Mouse (Mus musculus) cerebellum, adult 11-12 months (tissue): ENCODE data around the gene Kif12.

Source experiments
- DNase-seq: peaks from one replicate; pipeline ENCODE4 v3.0.0; 2022

Kif12 gene

DNA sequence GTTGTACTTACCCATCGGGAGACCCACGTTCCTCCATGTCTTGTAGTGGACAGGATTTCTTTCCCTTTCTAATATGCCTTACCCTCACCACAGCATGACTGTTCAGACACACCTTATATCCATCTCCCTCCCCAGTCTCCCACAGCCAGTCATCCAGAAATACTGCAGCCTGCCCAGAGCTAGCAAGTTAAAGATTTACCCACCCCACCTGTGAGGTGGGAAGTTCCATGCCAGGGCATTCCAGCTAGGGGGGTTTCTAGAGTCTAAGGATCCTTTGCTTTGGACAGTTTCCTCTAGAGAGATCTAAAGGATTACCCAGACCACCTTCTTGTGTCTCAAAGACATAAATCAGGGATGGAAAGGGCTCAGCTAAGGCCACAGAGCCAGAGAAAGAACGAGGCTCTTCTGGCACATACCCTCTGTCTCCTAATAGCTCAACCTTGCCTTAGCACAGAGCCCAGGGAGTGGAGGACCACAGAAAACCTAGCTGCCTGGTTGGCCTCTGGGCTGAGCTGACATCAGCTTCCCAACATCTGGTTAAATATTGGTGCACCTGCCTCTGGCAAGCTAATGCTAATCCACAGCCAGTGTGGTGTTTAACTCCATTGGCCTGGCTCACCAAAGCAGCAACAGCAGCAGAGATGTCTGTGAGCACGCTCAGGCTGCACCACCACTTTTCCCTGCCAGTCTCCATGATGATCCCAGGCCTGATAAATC is at the start of gene Kif12:
Gene Kif12, minus strand, starts transcription at position 163 of the 717 bp plus-strand sequence.
- no peak for DNase-seq

DNA sequence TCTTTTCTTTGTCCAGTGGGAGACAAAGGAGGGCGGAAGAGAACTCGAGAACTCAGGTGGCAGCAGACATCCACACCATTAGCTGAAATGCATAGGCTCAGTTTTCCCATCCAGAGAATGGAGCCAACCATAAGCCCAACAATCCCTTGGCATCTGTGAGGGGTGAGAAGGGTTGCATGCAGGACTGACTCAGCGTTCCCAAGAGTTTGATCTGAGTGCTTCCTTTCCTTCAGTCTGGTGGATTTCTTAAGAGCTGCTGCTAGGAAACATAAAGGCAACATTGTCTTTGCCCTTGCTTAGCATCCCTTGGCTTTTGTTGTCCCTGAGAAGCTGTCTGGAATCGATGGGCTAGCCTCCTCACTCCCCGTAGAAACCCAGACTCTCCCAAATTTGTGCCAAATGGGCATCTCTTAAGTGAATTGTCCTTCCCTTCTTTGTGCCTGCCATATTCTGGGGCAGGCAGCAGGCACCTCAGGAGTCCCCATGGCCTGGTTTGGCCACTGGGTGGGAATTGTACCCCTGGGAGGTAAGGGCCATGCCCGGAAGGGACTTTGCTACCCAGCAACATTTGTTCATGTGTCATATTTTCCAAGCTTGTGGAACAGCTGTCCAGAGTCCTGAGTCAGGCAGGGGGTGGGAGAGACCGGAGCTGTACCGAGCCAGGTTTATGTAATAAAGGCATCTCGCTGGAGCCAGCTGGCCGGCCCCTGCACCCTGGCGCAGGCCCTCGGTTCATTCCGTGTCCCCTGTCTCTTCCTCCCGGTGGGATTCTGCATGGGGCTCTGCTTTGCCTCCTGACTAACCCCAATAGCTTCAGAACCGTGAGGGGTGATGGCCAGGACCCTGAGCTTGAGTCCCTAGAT is 49.4 kb upstream of the Kif12 start:
- no peak for DNase-seq

DNA sequence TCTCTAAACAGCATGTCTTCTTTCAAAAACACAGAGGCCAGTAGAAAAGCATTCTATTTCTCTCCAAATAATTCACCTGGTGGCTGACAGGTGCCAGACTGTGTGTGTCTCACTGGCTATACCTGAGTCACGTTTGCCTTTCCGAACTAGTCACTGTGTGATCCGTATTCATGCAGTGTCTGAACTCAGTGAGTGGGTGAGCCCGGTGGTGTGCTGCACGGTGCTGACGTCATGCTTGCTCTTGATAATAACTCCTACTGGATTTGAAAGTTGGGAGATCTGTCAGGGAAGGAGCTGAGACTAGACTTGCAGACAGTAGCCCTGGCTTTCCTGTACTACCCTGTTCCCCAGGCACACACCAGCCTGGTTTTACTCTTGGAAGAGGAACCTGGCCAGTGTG is 47.7 kb upstream of the Kif12 start:
- no peak for DNase-seq

DNA sequence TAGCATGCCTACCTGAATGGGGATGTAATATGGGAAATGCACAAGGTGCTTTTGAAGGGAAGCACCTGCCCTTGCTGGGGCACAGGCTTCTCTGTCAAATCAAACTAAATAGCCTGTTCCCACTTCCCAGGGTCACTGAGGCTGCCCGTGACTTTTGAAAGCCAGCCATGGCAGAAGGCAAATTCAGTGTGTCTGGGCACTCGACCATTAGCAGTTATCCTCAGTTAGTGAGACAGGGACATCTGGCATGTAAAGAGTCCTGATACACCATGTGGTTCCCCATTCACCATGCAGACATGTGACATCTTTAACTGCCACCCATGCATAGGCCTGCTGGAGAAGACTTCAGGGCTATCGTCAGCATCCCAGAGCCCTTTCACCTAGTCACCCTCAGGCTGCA is 47.1 kb upstream of the Kif12 start:
- no peak for DNase-seq

DNA sequence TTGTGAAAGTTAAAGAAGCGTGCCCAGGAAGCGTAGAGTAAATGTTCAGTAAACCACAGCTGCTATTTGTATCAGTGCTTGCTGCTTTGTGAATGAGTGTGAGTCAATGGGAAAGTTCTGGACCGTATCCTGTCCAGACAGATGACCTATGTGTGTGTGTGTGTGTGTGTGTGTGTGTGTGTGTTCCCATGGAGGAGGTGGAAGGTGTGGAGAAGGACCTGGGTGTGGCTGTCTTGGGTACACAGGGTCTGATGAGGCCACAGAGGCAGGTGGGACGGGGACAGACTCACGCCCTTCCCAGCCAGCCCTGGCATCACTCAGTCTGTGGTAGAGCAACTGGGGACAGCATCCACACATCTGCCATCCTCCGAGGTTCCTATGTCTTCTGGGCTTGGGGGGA is 45.6 kb upstream of the Kif12 start:
- no peak for DNase-seq

DNA sequence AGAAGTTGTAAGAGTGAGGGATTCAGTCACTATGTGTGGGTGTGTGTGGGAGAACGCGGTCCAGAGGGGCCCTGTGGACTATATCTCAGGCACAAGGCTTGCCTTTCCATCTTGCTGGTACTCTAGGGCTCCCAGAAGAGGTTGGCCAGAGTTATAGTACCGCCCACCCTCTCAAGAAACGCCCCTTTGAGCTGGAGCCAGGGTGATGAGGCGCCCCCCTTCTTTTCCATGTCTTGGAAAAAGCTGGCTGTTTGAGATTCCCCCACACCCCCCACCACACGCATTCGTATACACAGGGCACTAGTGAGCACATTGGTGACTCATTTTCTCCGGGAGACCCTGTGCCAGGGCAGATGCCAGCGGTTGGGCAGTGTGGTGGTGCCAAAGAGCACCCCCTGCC is 44.6 kb upstream of the Kif12 start:
- DNase-seq, result no peak

DNA sequence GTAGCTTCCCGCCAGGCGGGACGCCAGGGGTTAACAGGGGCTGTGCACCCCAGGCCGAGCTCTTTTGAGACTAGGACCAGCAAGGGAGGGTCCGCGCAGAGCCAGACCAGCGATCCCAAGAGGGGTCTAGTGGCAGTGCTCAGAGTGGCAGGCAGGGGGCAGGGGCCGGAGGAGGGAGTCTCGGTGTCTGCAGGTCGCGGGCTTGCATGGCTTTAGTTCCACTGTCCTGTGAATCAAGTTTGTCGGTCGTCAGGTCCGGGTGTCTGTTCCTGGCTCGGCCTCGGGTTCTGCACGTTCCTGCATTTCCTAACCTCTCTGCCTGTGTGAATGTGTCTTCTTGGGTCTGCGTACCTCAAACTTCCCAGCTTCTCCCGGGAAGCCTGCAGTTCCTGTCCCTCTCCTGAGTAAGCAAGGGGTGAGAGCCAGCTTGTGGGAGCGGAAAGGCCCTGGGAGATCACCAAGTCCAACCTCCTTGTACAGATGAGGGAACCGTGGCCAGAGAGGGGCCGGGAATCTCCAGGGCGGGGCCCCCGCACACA is 44.1 kb upstream of the Kif12 start:
- DNase-seq, result peak; percentile 49

DNA sequence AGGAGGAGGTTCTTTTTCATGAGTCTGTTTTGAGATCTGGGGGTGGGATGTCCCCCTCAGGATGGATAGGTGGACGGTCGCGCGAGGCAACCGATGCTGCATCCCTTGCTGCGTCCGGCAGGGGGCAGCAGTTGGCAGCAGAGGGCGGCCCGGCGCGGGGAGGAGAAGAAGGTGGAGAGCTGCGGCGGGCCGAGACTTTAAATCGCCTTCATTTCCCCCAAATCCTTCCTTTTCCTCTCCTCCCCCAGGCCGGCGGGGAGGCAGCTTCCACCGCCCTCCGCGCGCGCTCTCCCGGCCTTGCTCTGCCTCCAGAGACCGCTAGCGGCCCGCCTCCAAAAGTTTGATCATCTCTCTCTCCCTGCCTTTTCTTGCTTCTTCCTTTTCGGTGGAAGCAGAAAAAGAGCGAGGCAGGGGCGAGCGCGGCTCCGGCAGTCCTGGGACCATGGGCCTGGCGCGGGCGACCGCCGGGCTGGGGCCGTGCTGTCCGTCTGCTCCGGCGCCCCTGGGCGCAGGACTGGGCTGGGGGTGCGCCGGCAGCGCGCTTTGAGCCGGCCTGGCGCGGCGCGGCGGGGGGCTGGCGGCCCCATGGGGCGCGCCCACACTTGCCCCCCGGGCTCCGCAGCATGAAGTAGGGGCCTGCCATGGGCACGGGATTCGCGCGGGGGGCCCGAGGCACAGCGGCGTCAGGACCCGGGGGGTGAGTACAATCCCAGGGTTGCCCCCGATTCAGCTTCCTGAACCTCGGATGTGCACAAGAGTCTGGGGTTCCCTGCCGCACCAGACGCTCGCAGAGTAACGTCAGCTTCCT is 43.5 kb upstream of the Kif12 start:
- DNase-seq, result peak; percentile 71

DNA sequence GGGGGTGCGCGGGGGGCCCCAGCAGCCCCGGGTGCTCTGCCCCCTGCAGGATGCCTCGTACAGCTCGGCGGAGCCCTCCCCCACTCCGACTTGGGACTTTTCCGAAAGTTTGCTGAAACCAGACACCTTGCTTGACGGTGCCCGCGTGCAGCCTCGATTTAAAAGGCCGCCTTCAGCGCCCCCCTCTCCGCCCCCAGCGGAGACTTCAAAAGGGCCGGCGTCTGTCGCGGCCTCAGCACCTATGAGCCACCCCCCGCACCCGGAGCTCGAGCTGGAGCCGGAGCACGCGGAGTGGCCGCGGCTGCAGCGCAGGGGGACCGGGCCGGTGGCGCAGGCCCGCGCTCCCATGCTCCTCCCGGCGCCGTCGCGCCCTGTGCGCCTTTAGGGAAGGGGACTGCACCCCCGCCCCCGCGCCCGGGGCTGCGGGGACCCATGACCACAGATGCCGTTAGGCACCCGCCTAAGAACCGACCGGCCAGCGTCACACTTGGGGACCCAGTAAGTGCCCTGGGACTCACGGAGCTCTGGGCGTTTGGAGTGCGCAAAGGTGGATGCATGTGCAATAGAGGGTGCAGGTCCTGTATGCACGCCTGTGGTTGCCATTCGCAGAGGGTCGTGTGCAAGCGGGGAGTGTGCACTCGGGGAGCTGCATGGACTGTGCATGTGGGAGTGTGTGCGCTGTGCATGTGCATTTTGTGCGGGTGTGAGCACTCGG is 42.1 kb upstream of the Kif12 start, which contains the start of gene Col27a1:
Gene Col27a1, plus strand, starts transcription at position 98 of the 715 bp plus-strand sequence.
- DNase-seq, result no peak

DNA sequence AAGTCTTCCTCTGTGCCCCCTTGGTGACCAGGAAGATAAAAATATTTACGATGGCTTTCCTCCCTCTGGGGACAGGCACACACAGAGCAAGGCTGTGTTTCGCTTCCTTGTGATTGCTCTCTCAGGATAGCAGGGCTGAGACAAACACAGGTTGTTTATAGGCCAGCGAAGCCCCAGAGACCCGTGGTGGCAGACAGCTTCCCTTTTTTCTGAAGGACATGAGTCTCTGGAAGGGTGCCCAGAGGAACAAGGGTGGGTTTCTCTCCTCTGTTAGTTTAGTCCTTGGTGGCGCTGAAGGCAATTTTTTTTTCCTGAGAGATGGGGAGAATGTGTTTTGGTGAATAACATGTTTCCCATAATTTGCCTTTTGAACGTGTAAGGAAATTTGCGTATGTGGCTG is 33.7 kb upstream of the Kif12 start:
- DNase-seq, result no peak

DNA sequence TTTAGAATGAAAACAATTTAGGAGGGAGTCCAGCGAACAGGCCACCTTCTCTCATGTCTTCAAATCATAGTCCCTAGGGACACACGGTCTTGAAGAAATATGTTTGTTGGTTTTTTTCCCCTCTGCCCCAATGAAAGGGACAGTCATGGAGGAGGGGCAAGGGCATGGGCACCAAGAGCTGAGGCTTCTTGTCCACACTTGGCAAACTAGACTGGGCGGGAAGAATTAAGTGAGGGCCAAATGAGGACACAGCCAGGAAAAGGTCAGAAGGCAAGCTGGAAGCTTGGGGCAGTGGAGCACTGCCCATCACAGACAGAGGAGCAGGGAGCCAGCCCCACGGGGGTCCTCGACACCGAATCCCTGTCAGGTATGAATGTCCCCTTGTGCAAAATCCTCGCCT is 31.9 kb upstream of the Kif12 start:
- no peak for DNase-seq

DNA sequence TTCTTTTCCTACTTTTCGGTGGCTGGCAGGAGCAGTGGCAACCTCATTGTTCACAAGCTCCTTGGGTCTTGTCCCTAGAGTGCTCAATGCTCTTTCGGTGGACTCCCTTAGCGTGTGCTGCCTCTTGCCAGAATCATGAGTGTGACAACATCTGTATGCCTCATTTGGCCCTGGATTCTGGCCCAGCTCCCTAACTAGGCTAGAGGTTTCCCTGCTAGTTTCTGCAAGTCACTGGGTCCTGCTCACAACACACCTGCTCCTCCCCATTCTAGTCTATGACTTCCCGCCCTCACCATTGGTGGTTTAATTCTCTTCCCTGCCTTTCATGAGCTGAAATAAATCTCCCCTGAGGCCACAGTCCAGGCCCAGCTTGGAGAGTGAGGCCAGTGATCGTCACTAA is 27.4 kb upstream of the Kif12 start:
- no peak for DNase-seq

DNA sequence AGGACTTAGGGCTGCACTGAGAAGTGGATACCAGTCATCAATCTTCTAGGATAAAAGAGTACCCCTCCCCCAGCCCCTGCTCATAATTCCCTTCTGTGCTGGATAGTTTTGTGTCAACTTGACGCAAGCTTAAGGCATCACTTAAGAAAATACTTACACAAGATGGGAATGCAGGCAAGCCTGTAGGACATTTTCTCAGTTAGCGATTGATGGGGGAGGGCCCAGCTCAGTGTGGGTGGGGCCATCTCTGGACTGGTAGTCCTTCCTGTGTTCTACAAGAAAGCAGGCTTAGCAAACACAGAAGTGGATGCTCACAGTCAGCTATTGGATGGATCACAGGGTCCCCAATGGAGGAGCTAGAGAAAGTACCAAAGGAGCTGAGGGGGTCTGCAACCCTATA is 22.4 kb upstream of the Kif12 start:
- DNase-seq, result no peak

DNA sequence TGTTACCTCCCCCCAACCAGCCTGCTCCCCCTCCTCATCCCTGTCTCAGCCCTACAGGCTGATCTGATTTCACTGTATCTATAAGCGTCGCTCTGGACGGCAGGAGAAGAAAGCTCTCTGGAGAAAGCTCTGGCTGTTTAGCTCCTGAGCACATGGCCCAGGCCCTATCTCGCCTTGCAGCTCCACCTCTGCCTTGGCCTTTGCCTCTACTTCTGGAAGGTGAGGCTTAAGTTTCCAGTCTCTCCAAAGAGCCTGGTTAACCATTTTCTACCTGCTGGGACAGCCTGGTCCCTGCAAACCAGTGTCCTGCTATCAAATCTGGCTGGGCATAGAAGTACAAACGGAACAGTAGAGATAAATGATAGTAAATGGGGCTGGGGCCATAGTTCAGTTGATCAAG is 19.7 kb upstream of the Kif12 start:
- no peak for DNase-seq

DNA sequence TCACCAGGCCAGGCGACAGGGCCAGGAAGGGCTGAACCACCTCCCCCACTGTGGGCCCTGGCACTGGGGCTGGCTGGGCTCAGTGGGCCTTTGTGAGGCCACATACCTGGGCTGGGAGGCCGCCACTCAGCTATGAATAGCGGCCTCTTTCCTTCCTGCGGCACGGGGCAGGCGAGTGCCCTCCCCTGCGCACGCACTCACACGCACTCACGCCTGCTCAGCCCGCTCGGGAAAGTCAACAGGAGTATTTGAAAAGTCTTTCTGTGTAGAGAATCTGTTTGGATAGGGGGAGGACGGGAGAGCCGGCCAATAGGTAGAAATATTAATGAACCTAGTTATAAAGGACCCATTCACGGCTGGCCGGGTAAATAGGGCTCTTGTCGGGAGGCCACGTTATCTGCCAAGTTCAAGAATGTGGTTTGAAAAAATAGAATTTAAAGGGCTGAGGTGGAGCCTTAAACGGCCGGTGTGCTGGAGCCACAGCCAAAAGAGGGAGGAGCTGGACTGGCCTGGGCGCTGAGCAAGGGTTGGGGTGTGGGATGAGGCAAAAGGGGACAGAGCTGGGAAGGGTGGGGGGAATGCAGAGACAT is 14.4 kb upstream of the Kif12 start:
- DNase-seq, result no peak

DNA sequence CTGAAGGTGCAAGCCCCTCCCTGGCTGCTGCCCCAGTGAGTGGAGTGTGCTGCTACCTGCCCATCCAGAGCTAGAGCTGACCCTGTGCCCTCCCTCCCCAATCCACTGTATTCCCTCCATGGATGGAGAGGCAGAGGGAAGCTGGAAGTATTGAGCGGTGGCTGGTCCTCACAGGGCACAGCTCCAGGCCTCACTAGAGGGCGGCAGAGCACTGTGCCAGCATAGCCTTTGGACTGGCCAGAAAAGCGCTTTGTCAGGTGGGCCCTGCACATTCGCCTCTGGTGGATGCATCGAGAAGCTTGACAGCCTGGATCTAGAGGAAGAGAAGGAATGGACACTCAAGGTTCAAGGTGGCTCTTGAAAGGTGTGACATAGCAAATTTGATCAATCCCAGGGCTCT is 9.6 kb upstream of the Kif12 start:
- peak; percentile 30 for DNase-seq

DNA sequence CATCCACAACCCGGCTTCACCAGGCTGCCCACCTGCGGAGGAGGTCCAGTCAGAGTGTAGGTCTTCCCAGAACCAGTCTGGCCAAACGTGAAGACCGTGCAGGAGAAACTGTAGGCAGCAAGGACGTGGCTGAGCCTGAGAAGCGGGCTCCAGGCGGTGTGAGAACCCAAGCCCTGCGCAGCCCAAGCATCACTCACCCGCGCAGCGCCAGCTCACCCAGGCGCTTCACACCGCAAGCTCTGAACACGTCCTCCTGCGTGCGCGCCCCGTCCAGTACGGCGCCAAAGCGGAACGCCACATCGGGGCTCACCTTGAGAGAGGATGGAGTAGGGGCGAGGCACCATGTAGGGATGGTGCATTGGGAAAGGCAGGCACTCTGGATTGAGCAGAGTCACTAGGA is 809 bp downstream of the Kif12 start:
- DNase-seq, result no peak

DNA sequence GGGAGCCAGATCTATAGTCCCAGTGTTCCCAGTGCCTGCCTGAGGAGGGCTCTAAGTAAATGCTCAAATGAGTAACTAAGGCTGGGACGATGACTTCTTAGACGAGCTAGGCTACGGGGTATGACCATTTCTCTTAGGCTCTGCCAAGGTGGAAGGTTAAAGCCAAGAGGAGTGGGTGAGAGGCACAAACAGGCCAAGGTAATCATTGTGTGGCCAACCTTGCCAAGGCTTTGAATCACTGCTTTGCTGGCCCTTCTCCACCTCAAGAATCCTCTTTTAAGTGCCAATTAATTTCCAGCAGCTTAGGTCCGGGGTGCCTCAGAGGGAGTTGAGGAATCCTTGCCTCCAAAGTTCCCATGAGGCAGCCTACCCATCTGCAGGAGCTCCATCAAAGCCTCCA is 1.9 kb downstream of the Kif12 start:
- no peak for DNase-seq

DNA sequence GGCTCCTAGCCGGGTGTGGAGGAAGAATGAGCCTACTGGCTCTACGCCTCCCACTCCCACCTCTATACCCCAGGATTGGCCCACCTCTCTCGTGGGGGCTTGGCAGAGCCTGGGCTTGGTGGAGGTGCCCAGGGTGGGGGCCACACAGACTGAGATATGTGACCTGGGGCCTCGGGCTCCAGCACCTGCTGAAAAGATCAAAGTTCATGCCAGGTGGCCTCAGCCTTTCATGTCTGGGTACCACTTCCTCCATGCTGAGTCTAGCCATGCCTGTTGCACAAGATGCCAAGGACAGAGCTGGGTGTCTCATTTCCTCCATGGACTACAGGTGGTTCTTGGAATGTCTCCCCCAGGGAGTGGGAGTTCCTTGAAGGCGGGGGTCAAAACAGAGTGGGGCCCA is 5.6 kb downstream of the Kif12 start:
- no peak for DNase-seq

DNA sequence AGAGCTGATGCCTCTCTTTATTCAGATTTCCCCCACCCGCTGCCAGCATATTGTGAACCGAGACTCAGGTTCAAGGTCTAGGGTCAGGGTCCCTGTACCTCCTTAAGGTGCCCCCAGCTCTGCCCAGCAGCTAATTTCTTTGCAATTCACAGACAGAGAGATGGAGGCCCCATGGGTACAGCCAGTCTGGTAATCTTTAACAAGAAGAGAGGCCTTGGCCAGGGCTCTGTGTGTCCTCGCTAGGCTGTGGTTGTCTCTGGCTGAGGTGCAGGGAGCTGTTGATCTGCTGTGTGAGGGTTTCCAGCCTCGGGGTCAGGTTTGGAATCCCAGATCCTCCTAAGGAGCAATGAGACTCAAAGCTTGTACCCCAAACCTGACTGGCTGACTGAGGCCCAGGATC is 6.3 kb downstream of the Kif12 start:
- no peak for DNase-seq

DNA sequence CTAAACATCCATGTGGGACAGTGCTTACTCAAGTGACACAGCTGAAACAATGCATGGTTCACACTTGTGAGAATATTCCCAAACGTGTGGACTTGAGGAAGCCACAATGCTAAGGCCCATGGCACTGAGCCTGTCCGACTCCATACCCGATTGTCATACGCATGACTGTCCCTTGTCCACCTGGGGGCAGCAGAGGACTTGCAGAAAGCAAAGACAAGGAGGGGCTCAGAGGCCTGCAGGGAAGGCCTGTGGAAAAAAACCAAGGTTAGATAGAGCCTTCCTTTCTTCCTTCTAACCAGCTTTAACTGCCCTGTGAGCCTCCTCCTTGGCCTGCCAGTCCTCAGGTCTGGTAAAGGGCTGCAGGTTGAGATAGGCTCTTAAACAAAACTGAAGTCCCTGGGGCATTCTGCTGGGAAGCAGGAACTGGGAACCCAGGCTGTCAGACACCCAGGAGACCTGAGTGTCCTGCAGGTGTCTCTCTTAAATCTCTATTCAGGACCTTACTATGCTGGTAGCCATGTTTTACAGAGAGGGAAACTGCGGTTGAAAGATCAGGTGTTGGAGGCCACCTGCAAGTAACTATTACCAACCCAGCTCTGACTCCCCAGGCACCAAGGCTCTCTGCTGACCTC is 12.9 kb downstream of the Kif12 start:
- DNase-seq, result peak; percentile 50

DNA sequence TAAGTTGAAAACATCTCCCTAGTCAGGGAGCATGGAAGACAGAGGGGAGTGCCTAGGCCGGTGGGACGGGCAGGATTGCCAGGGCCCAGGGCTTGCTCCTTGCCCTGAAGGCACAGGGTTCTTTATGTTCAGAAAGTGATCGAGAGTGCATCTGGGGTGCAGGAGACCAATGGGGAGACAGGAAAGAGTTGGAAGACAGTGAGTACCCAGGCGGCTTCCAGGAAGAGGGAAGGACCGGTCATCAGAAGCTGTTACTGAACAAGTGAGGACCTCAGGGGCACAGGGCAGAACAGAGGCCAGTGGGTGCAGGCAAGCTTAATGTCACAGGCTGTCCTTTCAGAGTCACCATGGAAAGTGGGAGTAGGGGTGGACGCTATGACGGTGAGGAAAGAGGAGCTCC is 13.7 kb downstream of the Kif12 start:
- no peak for DNase-seq
